Mouse (Mus musculus) lung, adult 2 months (tissue): Measurements from ENCODE around the gene Barhl1.

Source experiments
- CTCF ChIP-seq: fragments of 200-500 bp; IDR thresholded peaks from 2 replicates; pipeline ENCODE4 v1.5.1; 2011; ENCODE audit warnings: mild to moderate bottlenecking, low read length, control low read depth; ENCODE audit not compliant: insufficient read depth
- POLR2A ChIP-seq: fragments of 200-500 bp; IDR thresholded peaks from 2 replicates; pipeline ENCODE4 v1.6.1; 2011; ENCODE audit warnings: low read depth, mild to moderate bottlenecking, control low read depth, low read length, borderline replicate concordance; ENCODE audit errors: extremely low read depth

DNA sequence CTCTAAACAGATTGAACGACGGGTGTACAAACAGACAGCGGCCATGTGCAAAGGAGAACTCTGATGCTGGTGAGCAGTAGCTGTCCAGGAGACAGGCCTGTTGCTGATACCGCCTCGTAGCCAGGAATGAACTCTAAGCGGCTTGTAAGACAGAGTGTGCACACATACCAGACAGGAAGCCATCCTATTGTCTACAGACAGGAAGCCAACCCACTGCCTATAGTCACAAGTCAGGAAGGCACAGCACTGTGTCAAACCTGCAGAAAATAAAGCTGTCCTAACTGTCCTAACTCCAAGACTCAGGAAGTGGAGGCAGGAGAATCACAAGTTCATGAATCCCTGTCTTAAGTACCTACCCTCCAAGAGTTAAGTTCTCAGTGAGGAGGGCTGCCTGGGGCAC is 47.1 kb upstream of the Barhl1 start:
- no peak for TF ChIP-seq POLR2A
- no peak for TF ChIP-seq CTCF
